Mouse (Mus musculus): ENCODE data around the gene Unc13b. TPM values are rescaled to one million over a fixed set of nuclear protein-coding genes. Genes with fewer than 3 reads are reported as not detected.

Unc13b gene
- total RNA-seq (2023), result under 1 TPM; 0.09 to 0.53 TPM

DNA sequence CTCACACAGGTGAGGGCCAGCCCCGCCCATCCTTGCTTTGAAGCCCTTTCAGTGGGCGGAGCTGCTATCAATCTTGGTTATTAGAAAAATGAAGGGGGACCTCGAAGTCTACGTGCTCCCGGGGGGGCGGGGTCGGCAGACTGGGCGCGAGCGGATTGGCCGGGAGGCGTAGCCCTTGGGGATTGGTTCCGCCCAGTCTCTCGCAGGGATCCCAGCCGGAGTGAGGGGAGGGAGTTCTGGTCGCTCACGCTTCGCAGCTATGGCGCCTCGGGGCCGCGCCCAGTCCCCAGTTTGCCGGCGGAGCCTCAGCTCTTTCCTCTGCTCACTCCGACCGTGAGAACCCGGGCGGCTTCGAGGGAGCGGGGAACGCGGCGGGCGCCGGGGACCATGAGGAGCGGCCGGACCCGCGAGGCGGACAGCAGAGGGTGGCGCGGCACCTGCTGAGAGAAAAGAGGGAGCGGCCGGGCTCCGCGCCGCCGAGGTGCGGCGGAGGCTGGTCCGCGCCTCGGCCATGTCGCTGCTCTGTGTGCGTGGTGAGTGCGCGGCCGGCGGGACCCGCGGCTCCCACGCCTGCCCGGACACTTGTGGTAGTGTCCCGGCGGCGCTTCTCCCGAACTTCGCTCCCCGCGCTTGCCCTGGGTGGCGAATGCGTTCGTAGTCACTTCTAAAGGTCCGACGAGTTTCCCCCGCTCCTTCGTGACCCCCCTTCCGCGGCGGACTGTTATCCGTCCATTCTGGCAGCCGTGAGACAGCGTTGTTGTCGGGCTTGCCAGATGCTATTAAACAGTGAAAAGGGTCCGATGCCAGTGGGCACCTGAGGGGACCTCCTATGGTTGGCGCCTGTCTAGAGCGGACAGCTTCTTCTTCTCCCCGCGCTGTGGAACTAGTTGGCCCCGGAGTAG is at the start of gene Unc13b:
TSS of gene Unc13b (plus strand) at position 201 of the 902 bp plus-strand sequence.

DNA sequence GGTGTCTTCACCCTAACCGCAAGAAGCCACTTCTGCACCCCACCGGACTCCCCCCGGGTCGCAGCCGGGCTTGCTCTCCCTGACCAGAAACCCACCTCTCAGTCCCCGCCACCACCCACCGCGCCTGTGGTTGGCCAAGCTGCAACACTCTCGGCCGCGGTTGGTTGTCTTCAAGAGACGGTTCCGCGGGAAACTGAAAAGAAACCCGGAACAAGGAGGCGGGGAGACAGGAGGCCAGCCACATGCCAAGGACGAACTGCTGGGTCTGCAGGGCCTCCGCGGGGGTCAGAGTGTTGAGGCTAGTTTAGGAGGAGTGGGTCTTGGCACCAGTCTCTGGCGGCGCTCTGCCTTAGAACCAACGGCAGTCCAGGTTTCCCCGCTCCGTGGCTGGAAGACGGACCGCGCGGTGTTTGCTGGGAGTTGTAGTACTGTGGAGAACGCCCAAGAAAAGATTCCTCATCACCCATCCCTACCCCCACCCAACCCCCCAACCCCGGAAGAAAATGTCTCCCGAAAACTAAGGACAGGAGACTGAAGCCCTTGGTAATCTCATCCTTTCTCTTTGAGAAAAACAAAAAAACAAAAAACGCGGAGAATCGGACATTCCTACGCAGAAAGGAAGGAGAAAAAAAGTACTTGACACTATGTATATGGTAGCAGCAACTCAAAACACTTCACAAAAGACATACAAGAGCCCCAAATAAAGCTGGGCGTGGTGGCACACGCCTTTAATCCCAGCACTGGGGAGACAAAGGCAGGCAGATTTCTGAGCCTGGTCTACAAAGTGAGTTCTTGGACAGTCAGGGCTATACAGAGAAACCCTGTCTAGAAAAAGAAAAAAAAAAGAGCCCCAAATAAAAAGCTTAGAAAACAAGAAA is 48.4 kb upstream of the Unc13b start, which contains the start of gene Fancg:
TSS of gene Fancg (minus strand) at position 346 of the 878 bp plus-strand sequence.

DNA sequence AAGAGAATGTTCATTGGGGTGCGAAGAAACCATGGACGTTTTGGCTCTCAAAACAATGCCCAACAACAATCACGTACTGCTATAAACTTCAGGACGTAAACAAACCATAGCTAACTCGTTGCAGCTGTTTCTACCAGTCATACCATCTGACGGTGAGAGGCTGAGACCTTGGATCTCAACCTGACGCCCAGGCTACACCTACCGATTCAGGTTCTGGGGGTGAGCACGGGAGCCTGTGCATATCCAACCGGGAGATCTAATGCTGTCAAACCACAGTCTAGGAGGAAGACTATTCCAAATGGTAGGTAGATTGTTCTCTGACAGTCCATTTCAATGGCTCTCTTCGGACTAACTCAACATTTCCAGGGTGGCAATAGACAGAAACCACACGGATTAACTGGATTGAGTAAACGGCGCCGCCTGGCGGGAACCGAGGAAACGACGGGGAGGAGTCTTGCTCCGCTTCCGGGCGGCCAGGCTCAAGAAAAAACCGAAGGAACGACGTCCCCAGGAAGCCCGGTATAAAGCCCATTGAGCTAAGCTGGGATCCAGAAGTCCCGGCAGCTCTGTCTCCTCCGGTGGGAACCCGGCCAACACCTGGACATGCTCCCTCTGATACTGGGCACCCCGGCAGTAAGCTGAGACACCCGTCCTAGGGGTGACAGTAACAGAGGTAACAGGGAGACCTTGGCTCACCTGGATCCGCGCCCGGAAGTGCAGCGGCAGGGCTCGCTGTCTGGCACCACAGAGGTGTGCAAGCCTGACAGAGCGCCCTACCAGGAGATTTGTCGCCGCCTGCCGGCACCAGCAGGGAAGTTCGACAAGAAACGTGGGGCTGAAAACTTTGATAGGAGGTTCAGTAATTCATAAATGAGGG is 33.4 kb upstream of the Unc13b start, which contains the start of gene Pigo:
TSS of gene Pigo (minus strand) at position 736 of the 877 bp plus-strand sequence.

DNA sequence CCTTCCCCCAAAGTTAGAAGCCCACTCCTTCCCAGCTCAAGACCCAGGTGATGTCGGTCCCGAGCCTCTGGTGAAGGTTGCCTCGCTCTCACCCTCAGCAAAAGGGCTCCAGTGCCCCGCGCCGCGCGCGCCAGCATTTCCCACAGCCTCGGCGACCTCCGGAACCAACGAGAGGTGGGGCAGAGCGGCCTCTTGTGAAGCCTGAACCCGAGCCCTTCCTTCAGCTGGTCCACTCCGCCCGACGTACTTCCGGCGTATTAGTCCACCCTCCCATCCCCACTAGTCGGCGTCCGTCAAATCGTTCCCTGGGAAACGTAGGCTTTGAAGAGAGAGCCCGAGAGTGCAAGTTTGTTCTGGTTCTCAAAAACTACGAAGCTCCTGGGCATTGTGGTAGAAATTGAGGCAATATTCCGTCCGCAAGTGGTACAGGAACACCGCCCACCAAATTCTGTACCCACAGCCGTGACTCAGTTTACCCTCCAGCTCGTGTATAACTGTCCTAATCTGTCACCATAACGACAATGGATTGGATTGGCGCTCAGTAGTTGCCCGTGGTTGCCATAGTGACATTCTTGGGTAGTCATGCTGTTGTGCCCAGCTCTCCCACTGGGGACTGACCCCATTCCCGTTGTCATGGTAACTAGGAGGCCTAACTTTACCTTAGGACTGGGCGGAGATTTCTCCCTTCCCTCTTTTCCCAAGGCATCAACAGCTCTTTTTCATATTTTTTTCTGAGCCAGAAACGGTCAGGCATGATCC is 27.3 kb upstream of the Unc13b start, which contains the start of gene Stoml2:
TSS of gene Stoml2 (minus strand) at position 474 of the 759 bp plus-strand sequence.

DNA sequence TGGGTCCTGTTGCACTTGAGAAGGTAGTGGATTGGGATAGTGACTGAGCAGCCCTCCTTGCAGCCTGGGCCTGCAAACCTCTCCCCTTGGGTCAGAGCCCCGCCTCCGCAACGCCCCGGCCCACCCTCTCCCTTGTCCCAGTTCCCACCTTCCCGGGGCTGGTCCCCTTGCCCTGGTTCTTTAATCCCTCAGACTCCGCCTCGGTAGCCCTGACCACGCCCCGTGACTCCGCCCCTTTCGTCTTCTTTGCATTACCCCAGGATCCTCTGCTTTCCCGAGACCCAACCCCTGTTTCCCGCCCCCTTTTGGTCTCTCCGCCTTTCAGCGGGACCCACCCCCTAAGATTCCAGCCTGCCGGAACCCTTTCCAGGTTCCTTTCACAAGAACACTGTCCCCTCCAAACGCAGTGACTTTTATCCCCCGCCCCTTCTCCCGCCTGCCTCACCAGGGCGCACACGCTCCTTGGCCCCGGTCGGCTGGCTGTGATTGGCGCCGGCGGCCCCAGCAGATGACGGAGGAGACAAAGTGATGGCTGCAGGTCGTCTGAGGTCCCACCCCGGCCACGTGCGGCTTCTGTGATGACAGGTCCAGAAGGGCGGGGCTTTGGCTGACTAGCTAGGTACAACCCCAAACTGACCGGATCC is 13.0 kb upstream of the Unc13b start, which contains the start of gene Fam214b:
TSS of gene Fam214b (minus strand) at position 562 of the 644 bp plus-strand sequence.

DNA sequence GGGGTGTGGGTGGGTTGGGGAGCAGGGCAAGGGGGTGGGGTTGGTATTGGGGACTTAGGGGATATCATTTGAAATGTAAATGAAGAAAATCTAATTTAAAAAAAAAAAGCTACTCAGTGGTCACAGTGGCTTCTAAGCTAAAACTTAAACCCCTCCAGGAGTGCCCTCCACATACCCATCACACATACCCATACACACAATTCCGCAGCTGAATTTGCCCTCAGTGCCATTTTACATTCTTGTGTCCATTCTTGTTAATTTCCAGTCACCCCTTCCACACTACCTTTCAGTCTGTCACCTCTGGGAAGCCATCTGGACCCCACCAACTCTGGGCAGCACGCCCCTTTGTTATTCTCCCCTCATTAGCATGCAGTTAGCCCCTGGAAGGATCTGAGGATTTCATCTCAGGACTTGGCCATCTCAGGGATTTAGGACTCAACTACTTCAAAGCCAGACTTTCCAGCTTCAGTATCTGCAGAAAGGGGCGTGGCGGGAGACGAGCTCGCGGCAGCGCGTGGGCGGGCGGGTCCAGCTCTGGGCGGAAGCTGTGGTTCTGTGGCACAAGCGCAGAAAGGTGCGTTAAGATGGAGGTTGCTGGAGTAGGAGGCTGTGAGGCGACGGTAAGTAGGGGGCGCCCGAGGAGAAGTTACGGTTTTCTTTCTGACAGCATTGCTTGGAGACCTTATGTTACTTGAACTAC is 208.0 kb downstream of the Unc13b start, which contains the start of gene Atp8b5:
TSS of gene Atp8b5 (plus strand) at position 537 of the 700 bp plus-strand sequence.

Other genes with a start within 250 kb of the Unc13b start
- gene Fam205a1, start 205.1 kb upstream of the Unc13b start, total RNA-seq (2023), result not detected
- not detected for gene Gm12394, start 202.2 kb upstream of the Unc13b start, total RNA-seq (2023)
- not detected for gene Fam205c, start 184.7 kb upstream of the Unc13b start, total RNA-seq (2023)
- gene Phf24, start 142.3 kb upstream of the Unc13b start, total RNA-seq (2023), result not detected
- gene Dnajb5, start 109.1 kb upstream of the Unc13b start, total RNA-seq (2023), result 1 to 10 TPM; 4.1 to 5.1 TPM
- not detected for gene 1700022I11Rik, start 89.3 kb upstream of the Unc13b start, total RNA-seq (2023)
- 100 to 1,000 TPM in 1 of 2 experiments, 10 to 100 TPM in 1; 97.1 to 107 TPM for gene Vcp, start 58.4 kb upstream of the Unc13b start, total RNA-seq (2023)
- gene Fancg, start 48.4 kb upstream of the Unc13b start, total RNA-seq (2023), result 10 to 100 TPM; 18.4 to 28.1 TPM
- gene Pigo, start 33.1 kb upstream of the Unc13b start, total RNA-seq (2023), result 10 to 100 TPM; 13.7 to 16.0 TPM
- 10 to 100 TPM; 49.0 to 52.8 TPM for gene Stoml2, start 27.2 kb upstream of the Unc13b start, total RNA-seq (2023)
- gene Fam214b, start 12.7 kb upstream of the Unc13b start, total RNA-seq (2023), result 10 to 100 TPM; 48.7 to 59.6 TPM
- not detected for gene Atp8b5, start 208.2 kb downstream of the Unc13b start, total RNA-seq (2023)